Mouse (Mus musculus): ENCODE measurements around the gene Dynlrb1. TPM values are rescaled to one million over a fixed set of nuclear protein-coding genes. Genes with fewer than 3 reads are reported as not detected.

Dynlrb1 gene
- polyA plus RNA-seq (2016; fragmentation: Nextera tagmentation; extraction: Ambion mirVana): 152 and 160 TPM in 2 replicates

DNA sequence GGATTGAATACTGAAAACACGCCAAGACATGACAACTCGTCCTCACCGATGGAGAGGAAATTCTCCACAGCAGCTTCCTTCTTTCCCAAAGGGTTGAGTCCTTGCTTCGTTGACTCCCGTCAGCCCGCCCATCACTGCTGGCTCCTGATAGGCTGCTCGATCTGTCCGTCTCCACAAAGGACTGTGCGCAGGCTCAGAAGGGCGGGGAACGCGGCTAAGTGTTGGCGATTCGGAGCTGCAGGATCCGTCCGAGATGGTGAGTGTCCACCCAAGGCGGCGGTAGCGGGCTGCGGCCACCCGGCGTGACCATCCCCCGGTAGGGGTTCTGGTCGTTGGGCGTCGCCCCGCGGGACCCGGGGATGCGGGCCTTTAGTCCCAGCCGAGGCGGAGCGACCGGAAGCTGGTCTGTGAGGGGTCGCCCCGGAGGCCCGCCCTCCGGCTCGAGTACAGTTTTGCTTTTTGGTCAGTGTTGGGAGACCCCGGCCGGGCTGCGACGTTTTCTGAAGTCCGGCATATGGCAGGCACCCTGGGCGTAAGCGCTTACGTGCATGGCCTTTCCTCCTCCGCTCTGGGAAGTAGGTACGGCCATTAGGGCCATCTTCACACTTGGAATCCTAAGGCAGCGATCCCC is at the start of gene Dynlrb1:
Dynlrb1 (plus strand) TSS at position 172 of the 631 bp plus-strand sequence.
- no peaks in the 10 kb centered on the region for H3K9me3 ChIP-seq (replicated peaks)
- peak within 1 kb of the TSS; percentile 94 for H3K4me3 ChIP-seq
- H3K27me3 ChIP-seq (replicated peaks): no peaks in the 10 kb centered on the region
- H3K27ac ChIP-seq: peak within 1 kb of the TSS; percentile 80
- WGBS (ENCODE audit: insufficient replicate concordance): under 1% methylated on average over 50 of the region's 50 CpGs
- peak within 1 kb of the TSS; percentile 94 for H3K9ac ChIP-seq
- peaks cover 5% of the 10 kb centered on the region; the same call in 1 of the 2 replicates for H3K36me3 ChIP-seq
- peak; percentile 99 for ATAC-seq
- H3K4me1 ChIP-seq: peaks cover 26% of the 10 kb centered on the region
- H3K4me2 ChIP-seq: peak within 1 kb of the TSS; percentile 80

GRCm38 (mm10) chr2:155207419-155207818 is 28.9 kb upstream of the Dynlrb1 start:
- H3K36me3 ChIP-seq: peaks cover 79% of the 10 kb centered on the region
- H3K4me2 ChIP-seq: no peak overlapping the region
- H3K4me1 ChIP-seq: no peaks in the 10 kb centered on the region
- no peaks in the 10 kb centered on the region for H3K9me3 ChIP-seq (replicated peaks)
- no peaks in the 10 kb centered on the region for H3K27me3 ChIP-seq (replicated peaks)
- no peak for ATAC-seq
- no peak overlapping the region for H3K9ac ChIP-seq
- WGBS (ENCODE audit: insufficient replicate concordance): 75% methylated on average over 2 of the region's 2 CpGs
- no peak overlapping the region for H3K4me3 ChIP-seq
- H3K27ac ChIP-seq: no peak overlapping the region

- ATAC-seq: no peak
- H3K4me2 ChIP-seq: no peak overlapping the region
- H3K36me3 ChIP-seq: peaks cover 80% of the 10 kb centered on the region
- H3K27me3 ChIP-seq (replicated peaks): no peaks in the 10 kb centered on the region
- H3K9ac ChIP-seq: no peak overlapping the region
- no peak overlapping the region for H3K27ac ChIP-seq
- H3K9me3 ChIP-seq (replicated peaks): no peaks in the 10 kb centered on the region
- H3K4me3 ChIP-seq: no peak overlapping the region
- WGBS (ENCODE audit: insufficient replicate concordance): 84% methylated on average over 2 of the region's 2 CpGs
- no peaks in the 10 kb centered on the region; the same call in 1 of the 2 replicates for H3K4me1 ChIP-seq
These were observed 13.2 kb upstream of the Dynlrb1 start for GRCm38 (mm10) chr2:155223145-155223544.

- Histone ChIP-seq H3K9ac (no peak overlapping the region), H3K4me3 (no peak overlapping the region), H3K4me1 (no peaks in the 10 kb centered on the region; the same call in 1 of the 2 replicates), H3K36me3 (peaks cover 66% of the 10 kb centered on the region), H3K27ac (no peak overlapping the region), H3K9me3 (replicated peaks) (no peaks in the 10 kb centered on the region), H3K27me3 (replicated peaks) (no peaks in the 10 kb centered on the region), H3K4me2 (no peak overlapping the region)
- WGBS (ENCODE audit: insufficient replicate concordance): 84% methylated on average over 7 of the region's 7 CpGs
- ATAC-seq: no peak
These were observed 11.6 kb upstream of the Dynlrb1 start for GRCm38 (mm10) chr2:155224721-155225120.

DNA sequence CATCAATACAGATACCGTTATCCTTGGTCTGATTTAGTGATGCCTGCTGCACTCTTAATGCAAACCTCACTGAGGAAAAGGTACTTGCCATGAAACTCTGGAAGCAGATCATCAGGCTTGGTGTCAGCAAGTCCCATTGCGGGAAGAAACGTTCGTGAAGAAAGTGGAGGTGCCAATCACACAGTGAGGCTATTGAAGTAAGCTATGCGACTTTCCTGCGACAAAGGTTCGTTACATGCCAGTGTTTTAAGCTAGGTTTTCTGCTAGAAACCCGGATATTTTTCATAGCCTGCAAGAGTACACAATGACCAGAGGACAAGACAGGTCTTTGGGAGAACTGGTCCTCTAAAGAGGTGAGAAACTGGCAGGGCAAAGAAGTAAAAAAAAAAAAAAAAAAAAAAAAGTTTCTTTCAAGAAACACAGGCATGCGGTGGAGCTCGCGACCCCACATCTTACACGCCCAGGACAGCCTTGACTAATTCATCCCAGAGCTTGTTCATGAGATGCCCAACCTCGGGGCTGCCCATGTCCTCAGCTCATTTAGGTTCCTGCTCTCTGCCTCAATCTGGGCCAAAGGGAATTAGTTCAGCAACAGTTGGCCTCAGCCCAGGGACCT is 479 bp upstream of the Dynlrb1 start:
- no peaks in the 10 kb centered on the region for H3K9me3 ChIP-seq (replicated peaks)
- H3K27me3 ChIP-seq (replicated peaks): no peaks in the 10 kb centered on the region
- peak; percentile 80 for ATAC-seq
- H3K4me2 ChIP-seq: peak overlapping the region; percentile 80
- no peaks in the 10 kb centered on the region for H3K36me3 ChIP-seq
- WGBS (ENCODE audit: insufficient replicate concordance): 9% methylated on average over 13 of the region's 13 CpGs
- H3K27ac ChIP-seq: peak overlapping the region; percentile 80; the same call in 1 of the 2 replicates
- peak overlapping the region; percentile 94 for H3K9ac ChIP-seq
- peak overlapping the region; percentile 94 for H3K4me3 ChIP-seq
- H3K4me1 ChIP-seq: peaks cover 26% of the 10 kb centered on the region

DNA sequence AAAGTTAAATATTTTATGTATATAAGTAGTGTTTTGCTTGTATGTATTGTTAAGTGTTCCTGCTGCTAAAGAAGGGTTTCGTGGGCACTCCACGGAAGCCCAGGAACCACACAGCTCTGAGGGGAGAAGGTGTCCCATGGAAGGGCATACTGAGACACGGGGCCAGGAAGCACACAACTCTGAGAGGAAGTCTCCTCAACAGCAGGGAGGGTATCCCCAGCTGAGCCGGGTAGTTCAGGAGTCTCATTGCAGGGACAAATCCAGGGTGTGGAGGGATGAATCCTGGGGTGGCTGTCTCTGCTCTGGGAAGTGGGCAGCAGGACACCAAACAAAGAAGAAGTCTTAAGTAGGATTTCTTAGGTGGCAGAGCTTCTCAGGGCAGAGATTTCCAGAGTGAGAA is 943 bp downstream of the Dynlrb1 start:
- peak overlapping the region; percentile 80 for H3K4me2 ChIP-seq
- peak overlapping the region; percentile 94 for H3K9ac ChIP-seq
- ATAC-seq: no peak
- WGBS (ENCODE audit: insufficient replicate concordance): 13% methylated on average over 4 of the region's 4 CpGs
- peaks cover 26% of the 10 kb centered on the region for H3K4me1 ChIP-seq
- no peaks in the 10 kb centered on the region for H3K9me3 ChIP-seq (replicated peaks)
- peak overlapping the region; percentile 80; the same call in 1 of the 2 replicates for H3K27ac ChIP-seq
- H3K27me3 ChIP-seq (replicated peaks): no peaks in the 10 kb centered on the region
- H3K36me3 ChIP-seq: peaks cover 8% of the 10 kb centered on the region; the same call in 1 of the 2 replicates
- peak overlapping the region; percentile 94 for H3K4me3 ChIP-seq

DNA sequence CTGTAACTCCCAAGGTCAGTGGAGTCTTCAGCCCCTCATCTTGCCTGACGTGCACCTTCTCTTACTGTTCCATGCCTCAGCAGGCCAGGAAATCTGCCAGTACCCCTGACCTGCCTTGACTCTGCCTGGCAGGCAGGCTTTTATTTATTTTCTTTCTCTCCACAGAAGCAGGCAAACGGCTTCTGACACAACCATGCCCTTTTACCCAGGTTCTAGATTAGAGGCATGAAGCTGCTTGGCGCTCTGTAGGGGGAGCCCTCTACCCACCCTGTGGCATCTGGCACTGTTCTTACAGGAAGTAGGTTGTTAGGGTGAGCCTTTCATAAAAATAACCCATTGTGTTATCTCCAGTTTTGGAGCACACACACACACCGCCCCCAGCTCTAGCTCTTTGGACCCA is 4.6 kb downstream of the Dynlrb1 start:
- no peak for ATAC-seq
- Histone ChIP-seq H3K4me3 (no peak overlapping the region), H3K36me3 (peaks cover 45% of the 10 kb centered on the region), H3K27me3 (replicated peaks) (no peaks in the 10 kb centered on the region), H3K4me2 (no peak overlapping the region), H3K4me1 (peaks cover 21% of the 10 kb centered on the region), H3K27ac (no peak overlapping the region), H3K9me3 (replicated peaks) (no peaks in the 10 kb centered on the region), H3K9ac (no peak overlapping the region)
- WGBS (ENCODE audit: insufficient replicate concordance): 68% methylated on average over 4 of the region's 4 CpGs

DNA sequence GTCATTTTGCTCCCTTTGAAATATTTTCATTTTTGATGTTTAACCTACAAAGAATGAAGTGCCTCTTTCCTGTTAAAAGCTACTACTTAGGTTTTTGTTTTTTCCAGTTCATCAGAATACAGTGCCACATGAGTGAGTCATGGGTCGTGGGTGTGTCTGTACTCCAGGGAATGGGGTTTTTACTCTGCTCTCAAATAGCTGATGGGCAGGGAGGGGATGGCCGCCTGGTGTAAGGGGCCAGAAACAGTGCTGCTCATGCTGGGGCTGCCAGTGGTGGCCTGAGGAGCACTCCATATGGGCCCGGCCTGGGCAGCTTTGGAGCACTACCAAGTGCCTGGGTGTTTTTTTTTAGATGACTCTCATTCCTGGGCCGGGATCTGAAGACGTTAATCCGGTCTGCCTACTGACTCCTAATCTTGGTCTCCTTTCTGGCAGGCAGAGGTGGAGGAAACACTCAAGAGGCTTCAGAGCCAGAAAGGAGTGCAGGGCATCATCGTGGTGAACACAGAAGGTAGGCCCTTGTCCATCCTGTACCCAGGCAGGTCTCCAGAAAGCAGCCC is 6.0 kb downstream of the Dynlrb1 start:
- WGBS (ENCODE audit: insufficient replicate concordance): 84% methylated on average over 7 of the region's 7 CpGs

GRCm38 (mm10) chr2:155246231-155246630 is 9.9 kb downstream of the Dynlrb1 start:
- Histone ChIP-seq H3K9me3 (replicated peaks) (no peaks in the 10 kb centered on the region), H3K27ac (no peak overlapping the region), H3K4me2 (no peak overlapping the region), H3K9ac (no peak overlapping the region), H3K4me3 (no peak overlapping the region), H3K4me1 (no peaks in the 10 kb centered on the region), H3K36me3 (peaks cover 94% of the 10 kb centered on the region), H3K27me3 (replicated peaks) (no peaks in the 10 kb centered on the region)
- ATAC-seq: no peak
- 72% methylated on average over 4 of the region's 4 CpGs for WGBS (ENCODE audit: insufficient replicate concordance)

More for the DNA sequence above, 6.0 kb downstream of the Dynlrb1 start:
- H3K27me3 ChIP-seq (replicated peaks): no peaks in the 10 kb centered on the region
- peaks cover 57% of the 10 kb centered on the region for H3K36me3 ChIP-seq
- peaks cover 17% of the 10 kb centered on the region for H3K4me1 ChIP-seq
- ATAC-seq: no peak
- no peaks in the 10 kb centered on the region for H3K9me3 ChIP-seq (replicated peaks)
- no peak overlapping the region for H3K4me3 ChIP-seq
- H3K9ac ChIP-seq: no peak overlapping the region
- H3K27ac ChIP-seq: no peak overlapping the region
- no peak overlapping the region for H3K4me2 ChIP-seq

- 74% methylated on average over 1 of the region's 1 CpGs for WGBS (ENCODE audit: insufficient replicate concordance)
- ATAC-seq: no peak
- Histone ChIP-seq H3K4me2 (no peak overlapping the region), H3K4me3 (no peak overlapping the region), H3K27me3 (replicated peaks) (no peaks in the 10 kb centered on the region), H3K9ac (no peak overlapping the region), H3K27ac (no peak overlapping the region), H3K36me3 (peaks cover 83% of the 10 kb centered on the region), H3K4me1 (no peaks in the 10 kb centered on the region), H3K9me3 (replicated peaks) (no peaks in the 10 kb centered on the region)
These were observed 11.9 kb downstream of the Dynlrb1 start for GRCm38 (mm10) chr2:155248206-155248605.

DNA sequence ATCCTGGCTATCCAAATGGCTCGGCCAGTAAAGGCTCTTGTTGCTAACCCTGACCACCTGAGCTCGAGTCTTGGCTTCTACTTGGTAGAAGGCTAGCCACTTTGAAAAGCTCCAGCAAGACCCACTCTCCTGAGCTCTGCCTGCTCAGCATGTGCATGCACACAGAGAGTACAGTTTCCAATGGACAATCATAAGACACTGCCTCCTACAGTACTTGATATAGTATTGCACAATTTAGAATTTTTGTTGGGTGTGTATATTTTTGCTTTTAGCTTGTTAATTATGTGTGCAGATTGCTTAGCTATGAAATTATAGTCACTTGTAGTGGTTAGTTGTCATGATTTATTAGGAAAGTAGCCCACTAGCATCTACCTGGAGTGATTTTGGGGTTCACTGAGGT is 12.4 kb downstream of the Dynlrb1 start:
- Histone ChIP-seq H3K27me3 (replicated peaks) (no peaks in the 10 kb centered on the region), H3K4me2 (no peak overlapping the region), H3K4me3 (no peak overlapping the region), H3K36me3 (peaks cover 78% of the 10 kb centered on the region), H3K9me3 (replicated peaks) (no peaks in the 10 kb centered on the region), H3K27ac (no peak overlapping the region), H3K9ac (no peak overlapping the region), H3K4me1 (no peaks in the 10 kb centered on the region)
- no peak for ATAC-seq
- 74% methylated on average over 2 of the region's 2 CpGs for WGBS (ENCODE audit: insufficient replicate concordance)

- Histone ChIP-seq H3K9me3 (replicated peaks) (no peaks in the 10 kb centered on the region), H3K27ac (no peak overlapping the region), H3K36me3 (peaks cover 69% of the 10 kb centered on the region), H3K4me1 (no peaks in the 10 kb centered on the region), H3K4me2 (no peak overlapping the region), H3K4me3 (no peak overlapping the region), H3K9ac (no peak overlapping the region), H3K27me3 (replicated peaks) (no peaks in the 10 kb centered on the region)
- no peak for ATAC-seq
- 77% methylated on average over 5 of the region's 5 CpGs for WGBS (ENCODE audit: insufficient replicate concordance)
These were observed 13.3 kb downstream of the Dynlrb1 start for GRCm38 (mm10) chr2:155249588-155249987.
